ENCODE assay signal across 8 mouse cellular contexts in the genomic region with DNA sequence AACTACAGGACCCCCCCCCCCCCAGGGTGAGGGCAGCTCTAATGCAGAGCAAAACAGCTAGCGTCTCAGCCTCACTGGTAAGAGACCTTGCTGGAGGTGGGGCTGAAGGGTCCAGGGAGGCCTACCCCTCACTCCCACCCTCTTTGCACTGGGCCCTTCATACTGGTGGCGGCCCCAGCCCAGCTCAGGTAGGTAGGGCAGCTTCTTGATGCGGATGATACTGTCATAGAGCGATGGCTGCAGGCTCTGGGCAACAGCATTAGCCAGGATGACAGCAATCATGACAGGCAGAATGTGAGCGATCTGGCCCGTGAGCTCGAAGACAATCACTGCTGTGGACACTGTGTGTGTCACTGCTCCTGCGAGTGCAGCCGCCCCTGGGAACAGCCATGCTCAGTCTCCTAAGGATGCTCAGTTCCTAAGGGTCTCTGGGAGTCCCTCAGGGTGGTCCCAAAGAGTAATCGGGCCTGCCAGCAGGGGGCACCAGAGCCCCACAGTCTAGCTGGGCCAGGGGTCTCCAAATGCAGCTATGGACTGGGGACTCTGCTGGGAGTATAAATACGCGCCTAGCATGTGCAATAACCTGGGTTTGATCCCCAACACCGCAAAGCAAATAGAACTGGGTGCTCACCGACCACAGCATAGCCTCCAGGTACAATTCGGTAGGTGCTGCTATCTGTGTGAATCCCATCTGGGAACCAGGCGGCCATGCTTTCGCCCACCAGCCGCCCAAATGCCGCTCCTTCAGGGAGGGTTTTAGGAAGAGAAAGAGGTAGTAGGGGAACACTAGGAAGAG. TPM values are rescaled to one million over a fixed set of nuclear protein-coding genes. Genes with fewer than 3 reads are reported as not detected.
A peak's percentile ranks its signal among the peaks of the same experiment; 100 is the strongest.
DNase-seq lines count a peak whose midpoint lies in the region; ATAC-seq and TF ChIP-seq lines count a peak whose summit lies in the region.

No protein-coding gene starts in this region.

- peak; percentile 50 for DNase-seq in heart, postnatal 14 days
- DNase-seq in heart, embryonic 10.5 days (ENCODE audit: low spot score): no peak
- DNase-seq in retina, embryonic 14.5 days (ENCODE audit: low spot score): peak; percentile 85
- no peak for DNase-seq in adrenal gland, adult 18-20 months (ENCODE audit: low spot score in 2 of 2)
- no peak for DNase-seq in left cerebral cortex, adult 9 months (ENCODE audit: low spot score in 2 of 2)

- peaks cover 23% of the 10 kb centered on the region for H3K4me1 ChIP-seq in heart, embryonic 10.5 days
- peaks cover 3% of the 10 kb centered on the region for H3K4me1 ChIP-seq in ES-Bruce4 (ENCODE audit: control insufficient read depth, insufficient read depth, low read length)
- H3K4me1 ChIP-seq in embryonic facial prominence, embryonic 12.5 days: peaks cover 5% of the 10 kb centered on the region
- H3K4me1 ChIP-seq in limb, embryonic 12.5 days (replicated peaks): peaks cover 6% of the 10 kb centered on the region

- H3K27me3 ChIP-seq in heart, embryonic 10.5 days (ENCODE audit: insufficient read depth, poor library complexity, severe bottlenecking): no peaks in the 10 kb centered on the region
- H3K27me3 ChIP-seq in ES-Bruce4 (ENCODE audit: control insufficient read depth, insufficient read depth, low read length, poor library complexity, severe bottlenecking): no peaks in the 10 kb centered on the region
- no peaks in the 10 kb centered on the region for H3K27me3 ChIP-seq in embryonic facial prominence, embryonic 12.5 days
- H3K27me3 ChIP-seq in limb, embryonic 12.5 days: no peaks in the 10 kb centered on the region

- peaks cover 47% of the 10 kb centered on the region for H3K36me3 ChIP-seq in heart, embryonic 10.5 days
- H3K36me3 ChIP-seq in ES-Bruce4 (ENCODE audit: control insufficient read depth, insufficient read depth, low read length, poor library complexity, severe bottlenecking): 0 out of 2 replicates have a peak, but pooled peaks cover 7% of the 10 kb centered on the region
- peaks cover 69% of the 10 kb centered on the region for H3K36me3 ChIP-seq in embryonic facial prominence, embryonic 12.5 days
- H3K36me3 ChIP-seq in limb, embryonic 12.5 days: peaks cover 93% of the 10 kb centered on the region

- WGBS in heart, embryonic 10.5 days: 74% methylated on average over 19 of the region's 19 CpGs
- 78% methylated on average over 19 of the region's 19 CpGs for WGBS in embryonic facial prominence, embryonic 12.5 days
- 79% methylated on average over 19 of the region's 19 CpGs for WGBS in limb, embryonic 12.5 days

- intact Hi-C loops in heart, postnatal 14 days (cut with DNase I): loop anchor here (2.0 kb wide), 1 partner anchor 56 kb away; no protein-coding TSS in a partner anchor

- peak; percentile 37; the same call in 1 of the 2 replicates for ATAC-seq in embryonic facial prominence, embryonic 12.5 days (ENCODE audit: insufficient number of reproducible peaks, insufficient read depth, low FRiP score, low TSS enrichment)
- peak; percentile 46 for ATAC-seq in limb, embryonic 12.5 days (ENCODE audit: insufficient number of reproducible peaks, insufficient read depth, low FRiP score, low TSS enrichment, low read depth)

- peak; percentile 78 for TF ChIP-seq CTCF in ES-Bruce4 (IDR thresholded peaks at IDR 0.05; ENCODE audit: low read depth, low read length)

- H3K4me2 ChIP-seq in embryonic facial prominence, embryonic 12.5 days (replicated peaks): no peak overlapping the region
- H3K4me2 ChIP-seq in limb, embryonic 12.5 days: no peak overlapping the region

- TF ChIP-seq EP300 in ES-Bruce4 (IDR thresholded peaks at IDR 0.05; ENCODE audit: insufficient read depth, low read depth, low read length): no peak

- H3K9ac ChIP-seq in ES-Bruce4 (ENCODE audit: low read depth, poor library complexity, severe bottlenecking): no peak overlapping the region
- no peak overlapping the region for H3K9ac ChIP-seq in embryonic facial prominence, embryonic 12.5 days
- H3K9ac ChIP-seq in limb, embryonic 12.5 days (replicated peaks): no peak overlapping the region

- no peaks in the 10 kb centered on the region for H3K9me3 ChIP-seq in heart, embryonic 10.5 days
- no peaks in the 10 kb centered on the region for H3K9me3 ChIP-seq in ES-Bruce4 (replicated peaks; ENCODE audit: control insufficient read depth, insufficient read depth, low read length, poor library complexity, severe bottlenecking)
- H3K9me3 ChIP-seq in embryonic facial prominence, embryonic 12.5 days: no peaks in the 10 kb centered on the region
- H3K9me3 ChIP-seq in limb, embryonic 12.5 days: no peaks in the 10 kb centered on the region

- no peak overlapping the region for H3K27ac ChIP-seq in heart, embryonic 10.5 days
- H3K27ac ChIP-seq in ES-Bruce4 (ENCODE audit: insufficient read depth, low read length): no peak overlapping the region
- H3K27ac ChIP-seq in embryonic facial prominence, embryonic 12.5 days: no peak overlapping the region
- H3K27ac ChIP-seq in limb, embryonic 12.5 days: no peak overlapping the region

- H3K4me3 ChIP-seq in heart, embryonic 10.5 days: no peak overlapping the region
- H3K4me3 ChIP-seq in ES-Bruce4 (ENCODE audit: low read depth, low read length): no peak overlapping the region
- H3K4me3 ChIP-seq in embryonic facial prominence, embryonic 12.5 days: no peak overlapping the region
- H3K4me3 ChIP-seq in limb, embryonic 12.5 days (replicated peaks): no peak overlapping the region

- TF ChIP-seq POLR2A in ES-Bruce4 (IDR thresholded peaks at IDR 0.05; ENCODE audit: insufficient read depth, low read length): no peak

RNA-seq across cellular contexts. Expression of a gene that starts 8.3 kb away (rescaled TPM):
- 10 to 100 TPM; 10.2 TPM for total RNA-seq in heart, postnatal 14 days (2021)
- polyA plus RNA-seq in heart, embryonic 10.5 days (2016; fragmentation: Nextera tagmentation; extraction: Ambion mirVana): 68.8 and 103 TPM in 2 replicates
- polyA plus RNA-seq in ES-Bruce4 (2011; ENCODE audit: insufficient read depth, insufficient read length, low read depth, missing spikeins): 90.6 and 94.5 TPM in 2 replicates
- polyA plus RNA-seq in embryonic facial prominence, embryonic 12.5 days (2016; fragmentation: Nextera tagmentation; extraction: Ambion mirVana): 110 and 118 TPM in 2 replicates
- polyA plus RNA-seq in limb, embryonic 12.5 days (2016; fragmentation: Nextera tagmentation; extraction: Ambion mirVana): 114 and 118 TPM in 2 replicates
- total RNA-seq in adrenal gland, adult 18-20 months (2021): 10 to 100 TPM; 28.0 to 37.1 TPM

RNA-seq across cellular contexts. Expression of a gene that starts 8.4 kb away (rescaled TPM):
- 1 to 10 TPM; 2.2 to 2.4 TPM for total RNA-seq in heart, postnatal 14 days (2021)
- polyA plus RNA-seq in heart, embryonic 10.5 days (2016; fragmentation: Nextera tagmentation; extraction: Ambion mirVana): 4.7 and 10.3 TPM in 2 replicates
- polyA plus RNA-seq in ES-Bruce4 (2011; ENCODE audit: insufficient read depth, insufficient read length, low read depth, missing spikeins): 8.8 and 10.2 TPM in 2 replicates
- polyA plus RNA-seq in embryonic facial prominence, embryonic 12.5 days (2016; fragmentation: Nextera tagmentation; extraction: Ambion mirVana): 28.8 and 31.6 TPM in 2 replicates
- 31.1 and 31.9 TPM in 2 replicates for polyA plus RNA-seq in limb, embryonic 12.5 days (2016; fragmentation: Nextera tagmentation; extraction: Ambion mirVana)
- 10 to 100 TPM; 16.8 to 52.6 TPM for total RNA-seq in adrenal gland, adult 18-20 months (2021)

RNA-seq across cellular contexts. Expression of a gene that starts 16.1 kb away (rescaled TPM):
- 10 to 100 TPM; 26.6 to 29.8 TPM for total RNA-seq in heart, postnatal 14 days (2021)
- polyA plus RNA-seq in heart, embryonic 10.5 days (2016; fragmentation: Nextera tagmentation; extraction: Ambion mirVana): 2.5 TPM in 2 replicates
- 5.9 and 7.1 TPM in 2 replicates for polyA plus RNA-seq in ES-Bruce4 (2011; ENCODE audit: insufficient read depth, insufficient read length, low read depth, missing spikeins)
- polyA plus RNA-seq in embryonic facial prominence, embryonic 12.5 days (2016; fragmentation: Nextera tagmentation; extraction: Ambion mirVana): 7.2 and 7.7 TPM in 2 replicates
- 5.3 and 7.4 TPM in 2 replicates for polyA plus RNA-seq in limb, embryonic 12.5 days (2016; fragmentation: Nextera tagmentation; extraction: Ambion mirVana)
- total RNA-seq in adrenal gland, adult 18-20 months (2021): 10 to 100 TPM; 11.7 to 16.1 TPM

RNA-seq across cellular contexts. Expression of a gene that starts 23.8 kb away (rescaled TPM):
- 1 to 10 TPM; 2.4 to 2.5 TPM for total RNA-seq in heart, postnatal 14 days (2021)
- polyA plus RNA-seq in heart, embryonic 10.5 days (2016; fragmentation: Nextera tagmentation; extraction: Ambion mirVana): 0.27 and 0.87 TPM in 2 replicates
- polyA plus RNA-seq in ES-Bruce4 (2011; ENCODE audit: insufficient read depth, insufficient read length, low read depth, missing spikeins): 1.1 and 1.2 TPM in 2 replicates
- polyA plus RNA-seq in embryonic facial prominence, embryonic 12.5 days (2016; fragmentation: Nextera tagmentation; extraction: Ambion mirVana): 4.7 and 5.9 TPM in 2 replicates
- 5.0 and 5.1 TPM in 2 replicates for polyA plus RNA-seq in limb, embryonic 12.5 days (2016; fragmentation: Nextera tagmentation; extraction: Ambion mirVana)
- 10 to 100 TPM in 1 of 2 experiments, 1 to 10 TPM in 1; 9.7 to 12.4 TPM for total RNA-seq in adrenal gland, adult 18-20 months (2021)

RNA-seq across cellular contexts. Expression of a gene that starts 25.2 kb away (rescaled TPM):
- under 1 TPM; 0.15 to 0.36 TPM for total RNA-seq in heart, postnatal 14 days (2021)
- 0.49 and 1.1 TPM in 2 replicates for polyA plus RNA-seq in heart, embryonic 10.5 days (2016; fragmentation: Nextera tagmentation; extraction: Ambion mirVana)
- 4.6 and 4.7 TPM in 2 replicates for polyA plus RNA-seq in ES-Bruce4 (2011; ENCODE audit: insufficient read depth, insufficient read length, low read depth, missing spikeins)
- 0.96 and 1.2 TPM in 2 replicates for polyA plus RNA-seq in embryonic facial prominence, embryonic 12.5 days (2016; fragmentation: Nextera tagmentation; extraction: Ambion mirVana)
- polyA plus RNA-seq in limb, embryonic 12.5 days (2016; fragmentation: Nextera tagmentation; extraction: Ambion mirVana): 0.48 and 0.56 TPM in 2 replicates
- total RNA-seq in adrenal gland, adult 18-20 months (2021): 1 to 10 TPM; 1.2 to 4.2 TPM

Comparison
In these comparisons a context has a peak if more than half of its experiments do, and no peak if none do; other contexts are left out.
1. DNase-seq: peak in heart, postnatal 14 days (2 of 2) and retina, embryonic 14.5 days (single experiment); none in heart, embryonic 10.5 days (single experiment), adrenal gland, adult 18-20 months (0 of 2) and left cerebral cortex, adult 9 months (0 of 2).